Mouse (Mus musculus) liver, embryonic 14.5 days (tissue): ENCODE results near the gene Arsg.

ENCODE experiments used
- CTCF ChIP-seq: IDR thresholded peaks from 2 replicates; pipeline ENCODE4 v1.5.1; 2016; ENCODE audit warnings: antibody characterized with exemption, low read depth, control low read depth
- EP300 ChIP-seq: IDR thresholded peaks from 2 replicates; pipeline ENCODE4 v1.6.1; 2016; ENCODE audit warnings: antibody characterized with exemption, low read depth

DNA sequence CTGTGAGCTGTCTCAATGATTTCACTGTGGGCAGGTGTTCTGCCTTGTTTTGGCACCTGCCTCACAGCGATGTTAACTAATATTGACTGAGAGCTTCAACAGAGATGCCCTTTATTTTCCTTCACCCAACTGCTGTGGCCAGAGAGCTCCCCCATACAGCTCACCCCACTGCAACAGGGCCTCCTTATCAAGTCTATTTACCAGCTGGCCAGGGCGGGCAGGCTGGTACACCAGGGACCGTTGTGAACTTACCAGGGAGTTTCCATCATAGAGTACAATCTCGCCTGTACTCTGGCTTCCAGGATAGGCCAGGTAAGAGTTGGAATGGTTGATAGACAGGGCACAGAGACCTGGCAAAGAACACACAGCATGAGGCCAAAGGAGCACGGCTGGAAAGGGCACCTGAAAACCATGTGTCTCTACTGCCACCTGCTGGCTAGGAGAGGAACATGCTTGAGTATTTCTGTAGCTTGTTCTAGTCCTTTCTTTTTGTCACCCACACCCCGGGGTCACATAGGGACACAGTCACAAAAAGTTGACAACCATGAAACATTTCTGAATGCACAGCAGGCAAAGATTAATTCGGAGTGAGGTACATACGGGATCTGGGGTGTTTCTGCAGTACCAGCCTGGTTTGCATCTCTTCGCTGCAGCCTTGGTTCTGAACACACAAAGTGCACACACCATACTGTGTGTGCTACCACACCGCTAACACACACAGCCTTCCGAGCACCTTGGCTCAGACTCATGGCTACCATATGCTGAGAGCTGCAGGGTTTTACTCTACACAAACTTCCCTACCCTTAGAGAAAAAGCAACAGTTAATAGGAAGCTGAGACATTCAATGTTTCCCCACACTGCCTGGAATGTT lies 111.9 kb downstream of the Arsg start:
- TF ChIP-seq CTCF (peak; percentile 99), EP300 (no peak)
